In the genomic region with DNA sequence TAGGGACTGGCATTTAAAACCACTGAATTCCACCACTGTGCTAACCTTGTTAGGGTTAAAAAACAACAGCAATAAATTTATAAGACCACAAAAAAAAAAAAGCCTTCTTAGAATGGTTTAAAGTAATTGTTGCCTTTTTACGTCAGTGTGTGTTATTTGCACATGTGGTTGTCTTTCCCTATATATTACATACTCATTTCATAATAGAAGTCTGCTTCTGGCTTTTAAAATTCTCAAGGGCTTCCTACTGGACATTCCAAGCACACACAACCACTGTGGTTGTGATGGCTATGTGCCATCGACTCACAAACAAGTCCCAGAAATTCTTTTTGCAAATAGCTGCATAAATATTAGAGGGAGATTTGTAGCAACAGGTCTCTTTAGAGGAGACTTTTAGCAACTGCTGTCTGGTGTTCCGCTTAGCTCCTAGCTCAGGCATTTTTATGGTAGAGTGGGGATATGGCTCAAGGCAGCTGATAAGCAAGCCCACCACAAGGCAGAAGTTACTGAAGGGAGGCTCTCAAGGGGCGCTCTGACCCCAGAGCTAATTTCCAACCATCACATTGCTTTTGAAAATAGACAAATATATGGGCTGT, we compare ENCODE assay signal across 19 mouse cellular contexts.
DNase-seq lines count a peak whose midpoint lies in the region; ATAC-seq lines count a peak whose summit lies in the region.
"Had no signal": no experiment of that assay in that cellular context is flagged by ENCODE, and none has a peak within 500 bp of the region (broad histone marks: within the 10 kb centered on the region; RNA-seq: fewer than 3 reads in every experiment).

No protein-coding gene starts in this region.

- ATAC-seq in kidney, embryonic 15.5 days (replicated peaks; ENCODE audit: low FRiP score), result no peak
- no peak for ATAC-seq in limb, embryonic 11.5 days (ENCODE audit: insufficient number of reproducible peaks, low FRiP score, low TSS enrichment, low read depth)

- no peak overlapping the region for H3K27ac ChIP-seq in kidney, embryonic 15.5 days
- peak overlapping the region; percentile 21; the same call in 1 of the 2 replicates for H3K27ac ChIP-seq in embryonic facial prominence, embryonic 10.5 days (replicated peaks)
- no peak overlapping the region for H3K27ac ChIP-seq in limb, embryonic 11.5 days (replicated peaks; ENCODE audit: low read depth, low read length)
- H3K27ac ChIP-seq: forebrain, embryonic 12.5 days; heart, embryonic 15.5 days; hindbrain, embryonic 13.5 days; macrophage had no signal

- H3K4me1 ChIP-seq in kidney, embryonic 15.5 days, result peaks cover 14% of the 10 kb centered on the region; the same call in 1 of the 2 replicates
- peaks cover 65% of the 10 kb centered on the region for H3K4me1 ChIP-seq in embryonic facial prominence, embryonic 10.5 days
- H3K4me1 ChIP-seq in limb, embryonic 11.5 days (ENCODE audit: control insufficient read depth, insufficient read depth, low read length), result peaks cover 10% of the 10 kb centered on the region

- no peaks in the 10 kb centered on the region for H3K27me3 ChIP-seq in kidney, embryonic 15.5 days
- no peaks in the 10 kb centered on the region for H3K27me3 ChIP-seq in embryonic facial prominence, embryonic 10.5 days (replicated peaks; ENCODE audit: low read depth, poor library complexity, severe bottlenecking)
- H3K27me3 ChIP-seq in limb, embryonic 11.5 days (ENCODE audit: control insufficient read depth, insufficient read depth, low read length), result no peaks in the 10 kb centered on the region
- H3K27me3 ChIP-seq: heart, embryonic 15.5 days; hindbrain, embryonic 13.5 days had no signal

- no peak overlapping the region for H3K9ac ChIP-seq in kidney, embryonic 15.5 days
- no peak overlapping the region for H3K9ac ChIP-seq in limb, embryonic 11.5 days (ENCODE audit: low read length)
- H3K9ac ChIP-seq: forebrain, embryonic 12.5 days; heart, embryonic 15.5 days; hindbrain, embryonic 13.5 days had no signal

- H3K36me3 ChIP-seq in kidney, embryonic 15.5 days, result no peaks in the 10 kb centered on the region
- H3K36me3 ChIP-seq in embryonic facial prominence, embryonic 10.5 days (replicated peaks), result no peaks in the 10 kb centered on the region
- H3K36me3 ChIP-seq in limb, embryonic 11.5 days (ENCODE audit: control insufficient read depth, insufficient read depth, low read length), result no peaks in the 10 kb centered on the region
- H3K36me3 ChIP-seq: forebrain, embryonic 12.5 days; heart, embryonic 15.5 days; hindbrain, embryonic 13.5 days had no signal

- H3K4me2 ChIP-seq in kidney, embryonic 15.5 days, result no peak overlapping the region
- H3K4me2 ChIP-seq in limb, embryonic 11.5 days (ENCODE audit: low read depth, severe bottlenecking), result no peak overlapping the region
- H3K4me2 ChIP-seq: forebrain, embryonic 12.5 days; heart, embryonic 15.5 days; hindbrain, embryonic 13.5 days had no signal

- H3K4me3 ChIP-seq in kidney, embryonic 15.5 days (replicated peaks), result no peak overlapping the region
- no peak overlapping the region for H3K4me3 ChIP-seq in embryonic facial prominence, embryonic 10.5 days
- H3K4me3 ChIP-seq in limb, embryonic 11.5 days (ENCODE audit: low read depth, low read length), result no peak overlapping the region
- H3K4me3 ChIP-seq: forebrain, embryonic 12.5 days; heart, embryonic 15.5 days; hindbrain, embryonic 13.5 days had no signal

- H3K9me3 ChIP-seq in kidney, embryonic 15.5 days (replicated peaks), result no peaks in the 10 kb centered on the region
- H3K9me3 ChIP-seq in embryonic facial prominence, embryonic 10.5 days, result no peaks in the 10 kb centered on the region
- no peaks in the 10 kb centered on the region for H3K9me3 ChIP-seq in limb, embryonic 11.5 days (ENCODE audit: control insufficient read depth, low read length)
- H3K9me3 ChIP-seq: forebrain, embryonic 12.5 days; heart, embryonic 15.5 days; hindbrain, embryonic 13.5 days had no signal

- 36% methylated on average over 4 of the region's 4 CpGs for WGBS in kidney, embryonic 15.5 days
- 33% methylated on average over 4 of the region's 4 CpGs for WGBS in embryonic facial prominence, embryonic 10.5 days
- WGBS in limb, embryonic 11.5 days, result 8% methylated on average over 4 of the region's 4 CpGs

- peak; percentile 18 for DNase-seq in kidney, adult 9 months
- peak; percentile 48 for DNase-seq in Muller cell, postnatal 12 days (ENCODE audit: inconsistent ontology term)
- peak; percentile 15 for DNase-seq in embryonic facial prominence, embryonic 10.5 days (ENCODE audit: low spot score)
- DNase-seq in limb, embryonic 11.5 days (ENCODE audit: low spot score), result peak; percentile 28
- DNase-seq in ovary, postnatal 14 days (ENCODE audit: low spot score), result no peak
- no peak for DNase-seq in thymus, postnatal 0 days (ENCODE audit: low spot score)
- DNase-seq in urinary bladder, postnatal 10 days (ENCODE audit: low spot score), result no peak
- DNase-seq: adrenal gland, postnatal 10 days; cerebellum, postnatal 14 days; heart, adult 11 months; left cerebral cortex, postnatal 4 days; lung, adult 18-20 months; retina, postnatal 1 day; thymus, adult 2 months had no signal

Comparison
In these comparisons a context has a peak if more than half of its experiments do, and no peak if none do; other contexts are left out.
1. DNase-seq: peak in kidney, adult 9 months (single experiment), Muller cell, postnatal 12 days (single experiment), embryonic facial prominence, embryonic 10.5 days (single experiment) and limb, embryonic 11.5 days (single experiment); none in ovary, postnatal 14 days (single experiment), thymus, postnatal 0 days (single experiment) and urinary bladder, postnatal 10 days (single experiment).